Mouse (Mus musculus): ENCODE results near the gene Rimbp3. TPM values are rescaled to one million over a fixed set of nuclear protein-coding genes. Genes with fewer than 3 reads are reported as not detected.

Rimbp3 gene
- polyA plus RNA-seq, 1 experiment from 2014 or later: 2.0 TPM

GRCm38 (mm10) chr16:17182136-17182535, 26.3 kb upstream of the Rimbp3 start:
- H3K4me2 ChIP-seq (ENCODE audit: low read length): no peak overlapping the region
- ATAC-seq (ENCODE audit: low FRiP score, low TSS enrichment) (no peak), DNase-seq (no peak)
- no peaks in the 10 kb centered on the region for H3K27me3 ChIP-seq (ENCODE audit: control insufficient read depth, insufficient read depth, low read length)
- no peak overlapping the region for H3K4me3 ChIP-seq (replicated peaks; ENCODE audit: low read depth, low read length)
- no peaks in the 10 kb centered on the region for H3K9me3 ChIP-seq (ENCODE audit: control insufficient read depth, low read length)
- H3K27ac ChIP-seq (replicated peaks; ENCODE audit: low read depth, low read length): no peak overlapping the region
- no peaks in the 10 kb centered on the region for H3K4me1 ChIP-seq (ENCODE audit: control insufficient read depth, insufficient read depth, low read length)
- H3K36me3 ChIP-seq (ENCODE audit: control insufficient read depth, insufficient read depth, low read length): peaks cover 6% of the 10 kb centered on the region; the same call in 1 of the 2 replicates
- WGBS: 90% methylated on average over 2 of the region's 2 CpGs
- no peak overlapping the region for H3K9ac ChIP-seq (replicated peaks; ENCODE audit: low read length)

DNA sequence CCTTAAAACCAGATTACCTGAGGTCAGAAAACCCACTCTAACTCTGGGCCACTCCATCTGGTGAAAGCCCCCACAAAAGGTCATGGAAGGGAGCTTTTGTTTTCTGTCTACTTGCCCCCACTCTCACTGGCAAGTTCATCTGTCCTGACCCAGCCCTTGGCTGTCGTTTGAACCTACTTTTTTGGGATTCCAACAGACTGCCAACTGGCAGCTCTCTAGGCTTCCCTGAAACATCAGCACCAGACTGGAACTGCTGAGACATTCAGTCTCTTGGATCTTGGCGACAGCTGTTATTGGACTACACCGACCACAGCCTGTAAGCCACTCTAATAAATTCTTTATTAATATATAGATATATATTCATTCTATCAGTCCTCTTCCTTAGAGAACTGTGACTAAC, 25.4 kb upstream of the Rimbp3 start:
- Histone ChIP-seq H3K9me3 (ENCODE audit: control insufficient read depth, low read length) (no peaks in the 10 kb centered on the region), H3K4me3 (replicated peaks; ENCODE audit: low read depth, low read length) (no peak overlapping the region), H3K4me2 (ENCODE audit: low read length) (no peak overlapping the region), H3K27ac (replicated peaks; ENCODE audit: low read depth, low read length) (no peak overlapping the region), H3K27me3 (ENCODE audit: control insufficient read depth, insufficient read depth, low read length) (no peaks in the 10 kb centered on the region), H3K4me1 (ENCODE audit: control insufficient read depth, insufficient read depth, low read length) (no peaks in the 10 kb centered on the region), H3K9ac (replicated peaks; ENCODE audit: low read length) (no peak overlapping the region), H3K36me3 (ENCODE audit: control insufficient read depth, insufficient read depth, low read length) (peaks cover 8% of the 10 kb centered on the region; the same call in 1 of the 2 replicates)
- no peak for ATAC-seq (ENCODE audit: low FRiP score, low TSS enrichment)
- 85% methylated on average over 3 of the region's 3 CpGs for WGBS
- DNase-seq: no peak

DNA sequence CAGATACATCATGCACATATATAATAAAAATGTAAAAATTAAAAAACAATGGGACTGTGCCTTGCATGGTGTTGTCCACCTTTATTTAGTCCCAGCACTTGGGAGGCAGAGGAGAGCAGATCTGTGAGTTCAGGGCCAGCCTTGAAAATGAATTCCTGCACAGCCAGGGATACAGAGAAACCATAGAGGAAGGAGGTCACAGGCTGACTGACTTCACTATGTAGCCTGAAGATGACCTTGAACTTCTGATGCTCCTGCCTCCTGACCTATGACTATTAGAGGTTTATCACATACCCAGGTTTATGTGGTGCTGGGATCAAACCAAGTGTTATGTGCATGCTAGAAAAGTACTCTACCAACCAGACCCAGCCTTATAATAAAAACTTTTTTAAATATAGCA, 22.9 kb upstream of the Rimbp3 start:
- ATAC-seq (ENCODE audit: low FRiP score, low TSS enrichment): no peak
- Histone ChIP-seq H3K9ac (replicated peaks; ENCODE audit: low read length) (no peak overlapping the region), H3K36me3 (ENCODE audit: control insufficient read depth, insufficient read depth, low read length) (peaks cover 8% of the 10 kb centered on the region; the same call in 1 of the 2 replicates), H3K4me1 (ENCODE audit: control insufficient read depth, insufficient read depth, low read length) (no peaks in the 10 kb centered on the region), H3K27me3 (ENCODE audit: control insufficient read depth, insufficient read depth, low read length) (no peaks in the 10 kb centered on the region), H3K4me3 (replicated peaks; ENCODE audit: low read depth, low read length) (no peak overlapping the region), H3K27ac (replicated peaks; ENCODE audit: low read depth, low read length) (no peak overlapping the region), H3K4me2 (ENCODE audit: low read length) (no peak overlapping the region), H3K9me3 (ENCODE audit: control insufficient read depth, low read length) (no peaks in the 10 kb centered on the region)
- no peak for DNase-seq

DNA sequence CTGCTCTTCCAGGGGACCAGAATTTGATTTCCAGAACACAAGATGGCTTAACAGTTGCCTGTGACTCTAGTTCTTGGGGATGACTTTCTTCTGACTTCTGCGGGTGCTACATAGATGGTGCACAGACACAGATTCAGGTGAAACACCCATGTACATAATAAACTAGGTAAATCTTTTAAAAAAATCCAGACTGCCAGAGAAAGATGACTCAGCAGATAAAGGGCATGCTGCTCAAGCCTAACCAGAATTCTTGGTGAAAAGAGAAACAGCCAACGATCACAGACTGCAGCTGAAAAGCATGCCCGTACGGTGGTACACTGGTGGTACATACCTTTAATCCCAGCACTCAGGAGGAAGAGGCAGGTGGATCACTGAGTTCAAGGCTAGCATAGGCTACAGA, 14.6 kb upstream of the Rimbp3 start:
- DNase-seq (no peak), ATAC-seq (ENCODE audit: low FRiP score, low TSS enrichment) (no peak)
- Histone ChIP-seq H3K36me3 (ENCODE audit: control insufficient read depth, insufficient read depth, low read length) (peaks cover 6% of the 10 kb centered on the region; the same call in 1 of the 2 replicates), H3K4me2 (ENCODE audit: low read length) (no peak overlapping the region), H3K27me3 (ENCODE audit: control insufficient read depth, insufficient read depth, low read length) (no peaks in the 10 kb centered on the region), H3K9ac (replicated peaks; ENCODE audit: low read length) (no peak overlapping the region), H3K4me3 (replicated peaks; ENCODE audit: low read depth, low read length) (no peak overlapping the region), H3K4me1 (ENCODE audit: control insufficient read depth, insufficient read depth, low read length) (no peaks in the 10 kb centered on the region), H3K27ac (replicated peaks; ENCODE audit: low read depth, low read length) (no peak overlapping the region), H3K9me3 (ENCODE audit: control insufficient read depth, low read length) (no peaks in the 10 kb centered on the region)
- WGBS: over 99% methylated on average over 4 of the region's 4 CpGs

DNA sequence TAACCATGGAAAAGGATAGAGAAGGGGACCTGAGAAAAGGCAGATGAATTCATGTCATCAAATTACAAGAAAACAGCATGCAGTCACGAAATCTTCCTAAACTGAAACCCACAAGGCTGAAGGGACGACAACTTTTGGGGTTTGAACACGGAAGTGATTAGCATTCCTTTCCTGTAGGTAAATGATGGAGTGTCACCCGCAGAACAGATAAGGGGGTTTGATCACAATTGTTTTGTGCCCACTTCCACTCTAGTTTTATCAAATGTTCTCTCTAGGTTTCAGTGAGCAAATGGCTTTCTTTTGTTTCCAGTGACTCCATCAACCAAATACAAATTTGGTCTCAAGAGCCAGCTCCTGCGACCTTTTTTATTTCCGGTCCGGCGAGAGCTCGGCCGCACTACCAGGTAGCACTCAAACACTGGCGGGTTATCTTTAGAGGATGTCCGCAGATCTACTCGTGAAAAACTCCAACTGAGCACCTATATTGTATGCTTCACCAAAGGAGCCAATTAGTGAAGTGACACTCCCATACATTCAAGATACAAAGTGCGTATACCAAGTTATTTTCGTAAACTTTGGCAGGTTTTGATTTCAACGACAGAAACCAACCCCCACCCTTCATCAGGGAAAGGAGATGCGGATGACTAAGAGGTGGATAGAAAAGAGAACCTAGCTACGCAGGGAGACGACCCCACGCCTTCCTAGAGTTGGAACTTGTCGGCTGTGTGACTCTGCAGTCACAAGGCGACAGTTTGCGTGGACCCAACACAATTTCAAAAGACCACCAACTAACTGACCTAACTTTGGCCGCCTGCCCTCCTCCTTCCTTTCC, 8.1 kb upstream of the Rimbp3 start:
- Histone ChIP-seq H3K27ac (replicated peaks; ENCODE audit: low read depth, low read length) (peak overlapping the region; percentile 78; the same call in 1 of the 2 replicates), H3K4me1 (ENCODE audit: control insufficient read depth, insufficient read depth, low read length) (peaks cover 12% of the 10 kb centered on the region), H3K9me3 (ENCODE audit: control insufficient read depth, low read length) (no peaks in the 10 kb centered on the region), H3K9ac (replicated peaks; ENCODE audit: low read length) (peak overlapping the region; percentile 99), H3K4me2 (ENCODE audit: low read length) (peak overlapping the region; percentile 90), H3K4me3 (replicated peaks; ENCODE audit: low read depth, low read length) (peak overlapping the region; percentile 97), H3K27me3 (ENCODE audit: control insufficient read depth, insufficient read depth, low read length) (no peaks in the 10 kb centered on the region), H3K36me3 (ENCODE audit: control insufficient read depth, insufficient read depth, low read length) (peaks cover 3% of the 10 kb centered on the region; the same call in 1 of the 2 replicates)
- DNase-seq (peak; percentile 1), ATAC-seq (ENCODE audit: low FRiP score, low TSS enrichment) (no peak)
- WGBS: 11% methylated on average over 24 of the region's 24 CpGs

- H3K36me3 ChIP-seq (ENCODE audit: control insufficient read depth, insufficient read depth, low read length): peaks cover 3% of the 10 kb centered on the region; the same call in 1 of the 2 replicates
- ATAC-seq (ENCODE audit: low FRiP score, low TSS enrichment): peak; percentile 89
- H3K4me1 ChIP-seq (ENCODE audit: control insufficient read depth, insufficient read depth, low read length): peaks cover 12% of the 10 kb centered on the region
- no peaks in the 10 kb centered on the region for H3K27me3 ChIP-seq (ENCODE audit: control insufficient read depth, insufficient read depth, low read length)
- no peaks in the 10 kb centered on the region for H3K9me3 ChIP-seq (ENCODE audit: control insufficient read depth, low read length)
- under 1% methylated on average over 72 of the region's 72 CpGs for WGBS
- peak; percentile 92 for DNase-seq
- H3K27ac ChIP-seq (replicated peaks; ENCODE audit: low read depth, low read length): peak overlapping the region; percentile 78
- peak overlapping the region; percentile 99 for H3K9ac ChIP-seq (replicated peaks; ENCODE audit: low read length)
- H3K4me3 ChIP-seq (replicated peaks; ENCODE audit: low read depth, low read length): peak overlapping the region; percentile 97
- peak overlapping the region; percentile 90 for H3K4me2 ChIP-seq (ENCODE audit: low read length)
These were observed 7.3 kb upstream of the Rimbp3 start for GRCm38 (mm10) chr16:17200953-17201707.

DNA sequence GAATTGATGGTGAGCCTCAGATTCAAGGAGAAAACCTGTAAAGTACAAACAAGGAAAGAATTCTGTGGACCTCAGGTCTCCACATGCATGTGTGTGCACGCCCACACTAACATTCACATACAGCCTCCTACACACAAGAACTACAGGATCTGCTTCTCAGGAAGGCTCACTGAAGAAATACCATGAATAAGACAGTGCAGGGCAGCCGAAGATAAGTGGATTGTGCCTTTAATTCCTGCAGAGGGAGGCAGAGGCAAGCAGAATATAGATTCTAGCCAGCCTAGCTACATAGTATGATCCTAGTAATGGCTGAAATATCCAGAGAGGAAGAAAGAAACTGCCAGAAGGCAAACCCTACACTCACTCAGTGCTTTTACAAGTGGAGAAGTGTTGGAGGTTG, 6.4 kb upstream of the Rimbp3 start:
- Histone ChIP-seq H3K4me2 (ENCODE audit: low read length) (no peak overlapping the region), H3K4me3 (replicated peaks; ENCODE audit: low read depth, low read length) (no peak overlapping the region), H3K9ac (replicated peaks; ENCODE audit: low read length) (no peak overlapping the region), H3K9me3 (ENCODE audit: control insufficient read depth, low read length) (no peaks in the 10 kb centered on the region), H3K4me1 (ENCODE audit: control insufficient read depth, insufficient read depth, low read length) (peaks cover 12% of the 10 kb centered on the region), H3K36me3 (ENCODE audit: control insufficient read depth, insufficient read depth, low read length) (peaks cover 3% of the 10 kb centered on the region; the same call in 1 of the 2 replicates), H3K27me3 (ENCODE audit: control insufficient read depth, insufficient read depth, low read length) (no peaks in the 10 kb centered on the region), H3K27ac (replicated peaks; ENCODE audit: low read depth, low read length) (no peak overlapping the region)
- DNase-seq (peak; percentile 46), ATAC-seq (ENCODE audit: low FRiP score, low TSS enrichment) (no peak)
- WGBS: 59% methylated on average over 2 of the region's 2 CpGs

GRCm38 (mm10) chr16:17202549-17202948, 5.9 kb upstream of the Rimbp3 start, which contains the start of gene Ube2l3:
Gene Ube2l3 (minus strand): TSS chr16:17202649.
- Histone ChIP-seq H3K27ac (replicated peaks; ENCODE audit: low read depth, low read length) (no peak within 1 kb of the TSS), H3K4me1 (ENCODE audit: control insufficient read depth, insufficient read depth, low read length) (peaks cover 12% of the 10 kb centered on the region), H3K27me3 (ENCODE audit: control insufficient read depth, insufficient read depth, low read length) (no peaks in the 10 kb centered on the region), H3K4me3 (replicated peaks; ENCODE audit: low read depth, low read length) (peak within 1 kb of the TSS; percentile 97), H3K36me3 (ENCODE audit: control insufficient read depth, insufficient read depth, low read length) (peaks cover 3% of the 10 kb centered on the region; the same call in 1 of the 2 replicates), H3K4me2 (ENCODE audit: low read length) (peak within 1 kb of the TSS; percentile 90), H3K9me3 (ENCODE audit: control insufficient read depth, low read length) (no peaks in the 10 kb centered on the region), H3K9ac (replicated peaks; ENCODE audit: low read length) (no peak within 1 kb of the TSS)
- WGBS: 92% methylated on average over 1 of the region's 1 CpGs
- ATAC-seq (ENCODE audit: low FRiP score, low TSS enrichment) (no peak), DNase-seq (no peak)
